Comparison of ENCODE assay signal across 8 mouse cellular contexts in genomic region chr10:85103085-85103885, GRCm38 (mm10). TPM values are rescaled to one million over a fixed set of nuclear protein-coding genes. Genes with fewer than 3 reads are reported as not detected.
DNase-seq lines count a peak whose midpoint lies in the region; ATAC-seq lines count a peak whose summit lies in the region.

No protein-coding gene starts in this region.

- no peaks in the 10 kb centered on the region for H3K9me3 ChIP-seq in hindbrain, embryonic 14.5 days (ENCODE audit: control insufficient read depth, low read length)
- no peaks in the 10 kb centered on the region for H3K9me3 ChIP-seq in limb, embryonic 13.5 days
- no peaks in the 10 kb centered on the region for H3K9me3 ChIP-seq in midbrain, embryonic 13.5 days

- peak; percentile 61 for ATAC-seq in hindbrain, embryonic 14.5 days (ENCODE audit: low FRiP score)
- ATAC-seq in limb, embryonic 13.5 days (ENCODE audit: low FRiP score, low read depth), result peak; percentile 4
- peak; percentile 2; the same call in 1 of the 2 replicates for ATAC-seq in midbrain, embryonic 13.5 days

- under 1% methylated on average over 34 of the region's 34 CpGs for WGBS in hindbrain, embryonic 14.5 days
- under 1% methylated on average over 34 of the region's 34 CpGs for WGBS in limb, embryonic 13.5 days
- under 1% methylated on average over 34 of the region's 34 CpGs for WGBS in midbrain, embryonic 13.5 days

- H3K36me3 ChIP-seq in hindbrain, embryonic 14.5 days (replicated peaks; ENCODE audit: control insufficient read depth, insufficient read depth), result no peaks in the 10 kb centered on the region
- H3K36me3 ChIP-seq in limb, embryonic 13.5 days, result no peaks in the 10 kb centered on the region
- H3K36me3 ChIP-seq in midbrain, embryonic 13.5 days, result no peaks in the 10 kb centered on the region

- H3K4me1 ChIP-seq in hindbrain, embryonic 14.5 days (replicated peaks; ENCODE audit: control insufficient read depth, insufficient read depth, low read length), result peaks cover 18% of the 10 kb centered on the region; the same call in 1 of the 2 replicates
- peaks cover 19% of the 10 kb centered on the region for H3K4me1 ChIP-seq in limb, embryonic 13.5 days
- peaks cover 24% of the 10 kb centered on the region for H3K4me1 ChIP-seq in midbrain, embryonic 13.5 days (replicated peaks)

- no peaks in the 10 kb centered on the region for H3K27me3 ChIP-seq in hindbrain, embryonic 14.5 days (ENCODE audit: control insufficient read depth, insufficient read depth, low read length)
- H3K27me3 ChIP-seq in limb, embryonic 13.5 days, result no peaks in the 10 kb centered on the region
- H3K27me3 ChIP-seq in midbrain, embryonic 13.5 days, result no peaks in the 10 kb centered on the region

- H3K4me2 ChIP-seq in hindbrain, embryonic 14.5 days (replicated peaks), result peak overlapping the region; percentile 95
- H3K4me2 ChIP-seq in limb, embryonic 13.5 days (replicated peaks), result peak overlapping the region; percentile 88
- peak overlapping the region; percentile 97 for H3K4me2 ChIP-seq in midbrain, embryonic 13.5 days (replicated peaks)

- peak overlapping the region; percentile 84 for H3K27ac ChIP-seq in hindbrain, embryonic 14.5 days
- peak overlapping the region; percentile 85 for H3K27ac ChIP-seq in limb, embryonic 13.5 days
- peak overlapping the region; percentile 86 for H3K27ac ChIP-seq in midbrain, embryonic 13.5 days

- peak overlapping the region; percentile 83 for H3K9ac ChIP-seq in hindbrain, embryonic 14.5 days
- peak overlapping the region; percentile 97 for H3K9ac ChIP-seq in limb, embryonic 13.5 days
- H3K9ac ChIP-seq in midbrain, embryonic 13.5 days (replicated peaks), result peak overlapping the region; percentile 90

- H3K4me3 ChIP-seq in hindbrain, embryonic 14.5 days (replicated peaks; ENCODE audit: low read length), result peak overlapping the region; percentile 95
- H3K4me3 ChIP-seq in limb, embryonic 13.5 days, result peak overlapping the region; percentile 98
- H3K4me3 ChIP-seq in midbrain, embryonic 13.5 days (replicated peaks), result peak overlapping the region; percentile 96

- peak; percentile 19 to 37 for DNase-seq in layer of hippocampus, postnatal 10 days (ENCODE audit: low spot score in 2 of 2)
- no peak for DNase-seq in layer of hippocampus, adult 8-10 months (ENCODE audit: low spot score in 2 of 2)
- DNase-seq in cerebellum, adult 9-10 months, result peak; percentile 40
- DNase-seq in forelimb bud, embryonic 11.5 days (ENCODE audit: low read depth, low spot score), result peak; percentile 54
- no peak for DNase-seq in hindbrain, embryonic 14.5 days (ENCODE audit: low spot score)
- peak; percentile 11 to 34 for DNase-seq in spleen, adult 18-20 months

RNA-seq across cellular contexts. Expression of gene Tmem263, which starts 0.9 kb away (rescaled TPM):
- total RNA-seq in layer of hippocampus, postnatal 10 days (2021), result 10 to 100 TPM; 30.1 to 32.1 TPM
- total RNA-seq in layer of hippocampus, adult 8-10 months (2022), result 10 to 100 TPM; 27.3 to 33.8 (median 30.6) TPM
- 45.2 and 51.7 TPM in 2 replicates for polyA plus RNA-seq in hindbrain, embryonic 14.5 days (2014; fragmentation: Nextera tagmentation; extraction: Ambion mirVana)
- 133 and 144 TPM in 2 replicates for polyA plus RNA-seq in limb, embryonic 13.5 days (2015; fragmentation: Nextera tagmentation; extraction: Ambion mirVana)
- 55.9 and 59.9 TPM in 2 replicates for polyA plus RNA-seq in midbrain, embryonic 13.5 days (2015; fragmentation: Nextera tagmentation; extraction: Ambion mirVana)

RNA-seq across cellular contexts. Expression of gene Fhl4, which starts 1.0 kb away (rescaled TPM):
- total RNA-seq in layer of hippocampus, postnatal 10 days (2021), result 1 to 10 TPM; 1.2 to 1.6 TPM
- total RNA-seq in layer of hippocampus, adult 8-10 months (2022), result 1 to 10 TPM in 1 of 4 experiments, under 1 TPM in 3; 0.56 to 1.4 (median 0.68) TPM
- 2.1 and 2.3 TPM in 2 replicates for polyA plus RNA-seq in hindbrain, embryonic 14.5 days (2014; fragmentation: Nextera tagmentation; extraction: Ambion mirVana)
- 1.4 and 1.7 TPM in 2 replicates for polyA plus RNA-seq in limb, embryonic 13.5 days (2015; fragmentation: Nextera tagmentation; extraction: Ambion mirVana)
- 1.8 and 2.7 TPM in 2 replicates for polyA plus RNA-seq in midbrain, embryonic 13.5 days (2015; fragmentation: Nextera tagmentation; extraction: Ambion mirVana)

RNA-seq across cellular contexts. Expression of gene Mterf2, which starts 24.5 kb away (rescaled TPM):
- 10 to 100 TPM; 16.3 to 16.5 TPM for total RNA-seq in layer of hippocampus, postnatal 10 days (2021)
- 10 to 100 TPM; 16.3 to 20.9 (median 18.4) TPM for total RNA-seq in layer of hippocampus, adult 8-10 months (2022)
- polyA plus RNA-seq in hindbrain, embryonic 14.5 days (2014; fragmentation: Nextera tagmentation; extraction: Ambion mirVana), result 28.0 and 32.7 TPM in 2 replicates
- polyA plus RNA-seq in limb, embryonic 13.5 days (2015; fragmentation: Nextera tagmentation; extraction: Ambion mirVana), result 23.7 and 24.3 TPM in 2 replicates
- polyA plus RNA-seq in midbrain, embryonic 13.5 days (2015; fragmentation: Nextera tagmentation; extraction: Ambion mirVana), result 31.8 and 37.0 TPM in 2 replicates

Comparison
In these comparisons a context has a peak if more than half of its experiments do, and no peak if none do; other contexts are left out.
1. DNase-seq: peak in layer of hippocampus, postnatal 10 days (2 of 2), cerebellum, adult 9-10 months (single experiment), forelimb bud, embryonic 11.5 days (single experiment) and spleen, adult 18-20 months (2 of 2); none in layer of hippocampus, adult 8-10 months (0 of 2) and hindbrain, embryonic 14.5 days (single experiment).
2. ATAC-seq: peak in every context shown above with its lines; median percentile 61 in hindbrain, embryonic 14.5 days; 4 in limb, embryonic 13.5 days; 2 in midbrain, embryonic 13.5 days.
3. Peak in every context shown above with its lines, with median percentiles within 50 percentile points of each other: H3K27ac ChIP-seq, H3K4me2 ChIP-seq, H3K4me3 ChIP-seq and H3K9ac ChIP-seq.